Mouse (Mus musculus) megakaryocyte progenitor cell, adult 5-6 weeks (primary cell): ENCODE data around the gene Kat2a. TPM values are rescaled to one million over a fixed set of nuclear protein-coding genes. Genes with fewer than 3 reads are reported as not detected.

Source experiments
- ATAC-seq: replicated peaks from 2 replicates; pipeline ENCODE4 v1.8.0; 2016; ENCODE audit warnings: mild to moderate bottlenecking, moderate TSS enrichment, inconsistent platforms; ENCODE audit not compliant: poor library complexity
- total RNA-seq, 2 experiments: library from RNA; stranded (forward) in 1 of 2; stranded (reverse) in 1 of 2; fragments of 157-497, 149-512 nt in 1 of 2; fragments of 200-1000 nt in 1 of 2; gene quantifications; 2 replicates each; pipeline versions ENCODE4 v1.2.3 to v1.2.4; 2015 to 2017

Gene Kat2a
- total RNA-seq, 2 experiments from 2014 or later: 28.9 to 40.1 TPM

- no peak for ATAC-seq
Measured at GRCm38 (mm10) chr11:100713174-100713573, 909 bp upstream of the Kat2a start.

GRCm38 (mm10) chr11:100710977-100711376 lies 1.3 kb downstream of the Kat2a start:
- ATAC-seq: no peak

GRCm38 (mm10) chr11:100710528-100710927 lies 1.7 kb downstream of the Kat2a start:
- no peak for ATAC-seq

GRCm38 (mm10) chr11:100709201-100709810 lies 3.0 kb downstream of the Kat2a start:
- no peak for ATAC-seq

GRCm38 (mm10) chr11:100705095-100705747 lies 7.0 kb downstream of the Kat2a start:
- no peak for ATAC-seq

GRCm38 (mm10) chr11:100703851-100704531 lies 8.3 kb downstream of the Kat2a start, which contains the start of gene Dhx58:
Dhx58 (minus strand) TSS chr11:100704271.
- peak; percentile 67 for ATAC-seq

- ATAC-seq: 0 out of 2 replicates have a peak, but pooled peaks have one; percentile 4
Measured at GRCm38 (mm10) chr11:100703366-100703765, 8.9 kb downstream of the Kat2a start.

- ATAC-seq: peak; percentile 15; the same call in 1 of the 2 replicates
Measured at GRCm38 (mm10) chr11:100702906-100703305, 9.4 kb downstream of the Kat2a start.

- ATAC-seq: peak; percentile 66
Measured at GRCm38 (mm10) chr11:100702081-100702851, 10.0 kb downstream of the Kat2a start.

- ATAC-seq: peak; percentile 56
Measured at GRCm38 (mm10) chr11:100701301-100701700, 11.0 kb downstream of the Kat2a start.

GRCm38 (mm10) chr11:100700710-100701109 lies 11.6 kb downstream of the Kat2a start:
- no peak for ATAC-seq

GRCm38 (mm10) chr11:100697921-100698320 lies 14.3 kb downstream of the Kat2a start:
- no peak for ATAC-seq

- ATAC-seq: peak; percentile 96
Measured at GRCm38 (mm10) chr11:100694926-100695325, 17.3 kb downstream of the Kat2a start.

GRCm38 (mm10) chr11:100693154-100693553 lies 19.1 kb downstream of the Kat2a start:
- ATAC-seq: no peak

- ATAC-seq: 0 out of 2 replicates have a peak, but pooled peaks have one; percentile 18
Measured at GRCm38 (mm10) chr11:100692164-100692616, 20.1 kb downstream of the Kat2a start, which contains the start of gene Zfp385c. Zfp385c (minus strand) TSS chr11:100692455.

GRCm38 (mm10) chr11:100690389-100690788 lies 21.9 kb downstream of the Kat2a start:
- ATAC-seq: no peak

GRCm38 (mm10) chr11:100688443-100688842 lies 23.8 kb downstream of the Kat2a start:
- ATAC-seq: no peak

GRCm38 (mm10) chr11:100687265-100687664 lies 25.0 kb downstream of the Kat2a start:
- ATAC-seq: no peak

GRCm38 (mm10) chr11:100685371-100685770 lies 26.9 kb downstream of the Kat2a start:
- no peak for ATAC-seq

GRCm38 (mm10) chr11:100684084-100684483 lies 28.2 kb downstream of the Kat2a start:
- ATAC-seq: no peak

- no peak for ATAC-seq
Measured at GRCm38 (mm10) chr11:100682526-100682925, 29.7 kb downstream of the Kat2a start.
